Mouse (Mus musculus) mouse embryonic stem cell (cell line): ENCODE measurements around the gene Zbtb40.

Source experiments
- in situ Hi-C, 2 experiments: fragments of 300-500 bp; cut with MboI; formaldehyde crosslinking; loops; 1 replicate in 1 of 2; 3 replicates in 1 of 2; pipeline ENCODE4 v1.14.3; 2019 to 2020; ENCODE audit warnings: low sequenced_read_pairs in 2 of 2, low pct_unique_long_range_greater_than_20kb in 1 of 2, mixed read lengths in 1 of 2; ENCODE audit not compliant: unreplicated experiment in 1 of 2

Gene Zbtb40

GRCm38 (mm10) chr4:136997723-136998345 lies 50.8 kb downstream of the Zbtb40 start:
- in situ Hi-C loops = no loop called here

DNA sequence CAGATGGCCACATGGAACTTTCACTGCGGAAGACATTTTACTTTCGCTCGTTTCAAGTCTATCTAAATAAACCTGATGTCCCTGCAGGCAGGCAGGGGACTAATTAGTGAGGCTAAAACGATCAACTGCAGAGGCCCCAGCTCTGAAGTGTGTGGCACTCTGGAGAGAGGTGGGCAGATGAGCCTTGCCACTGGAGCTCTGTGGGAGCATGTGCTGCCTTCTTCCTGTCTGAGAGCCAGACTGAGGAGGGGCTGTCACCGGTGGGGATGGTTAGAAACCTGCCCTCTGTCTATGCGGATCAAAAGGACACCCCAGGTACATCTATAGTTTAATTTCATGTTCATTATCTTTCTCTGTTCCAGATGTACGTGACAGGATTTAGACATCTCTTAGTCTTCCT lies 51.7 kb downstream of the Zbtb40 start:
- in situ Hi-C loops = no loop called here

DNA sequence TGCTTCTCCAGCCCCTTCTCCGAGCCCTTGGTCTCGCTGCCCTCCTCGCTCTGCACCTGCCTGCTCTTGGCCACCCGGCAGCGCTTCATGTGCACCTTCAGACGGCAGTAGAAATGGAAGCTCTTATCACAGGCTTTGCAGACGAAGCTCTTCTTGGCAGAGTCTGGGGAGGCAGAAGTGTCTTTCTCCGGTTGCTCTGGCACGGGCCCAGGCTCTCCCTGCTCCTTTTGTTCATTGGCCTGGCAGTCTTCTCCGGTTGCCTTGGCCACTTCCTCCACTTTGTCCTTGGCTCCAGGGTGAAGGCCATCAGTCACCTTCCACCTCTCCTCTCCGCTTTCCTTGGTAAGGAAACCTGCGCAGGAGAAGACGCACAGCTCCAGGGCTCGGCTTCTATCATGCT lies 53.2 kb downstream of the Zbtb40 start:
- in situ Hi-C loops = no loop called here

GRCm38 (mm10) chr4:136981993-136982695 lies 66.5 kb downstream of the Zbtb40 start:
- in situ Hi-C loops = no loop called here

DNA sequence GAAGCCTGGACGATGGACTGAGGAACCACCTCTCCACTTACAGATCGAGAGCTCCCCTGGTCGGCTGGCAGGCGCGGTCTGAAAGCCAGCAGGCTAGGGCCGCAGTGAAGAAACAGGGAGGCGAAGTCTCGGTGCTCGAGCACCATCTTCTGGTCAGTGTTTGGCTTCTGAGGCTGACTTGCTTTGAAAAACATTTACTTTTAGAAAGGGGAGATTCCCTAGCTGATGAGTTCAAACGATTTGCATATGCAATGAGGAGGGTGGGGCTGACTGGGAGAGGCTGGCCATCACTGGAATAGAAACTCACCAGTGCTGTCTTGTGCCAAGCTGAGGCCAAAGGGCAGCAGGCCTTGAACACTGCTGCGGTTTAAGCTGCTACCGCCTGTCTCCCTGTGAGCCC lies 67.3 kb downstream of the Zbtb40 start:
- in situ Hi-C loops = no loop called here

DNA sequence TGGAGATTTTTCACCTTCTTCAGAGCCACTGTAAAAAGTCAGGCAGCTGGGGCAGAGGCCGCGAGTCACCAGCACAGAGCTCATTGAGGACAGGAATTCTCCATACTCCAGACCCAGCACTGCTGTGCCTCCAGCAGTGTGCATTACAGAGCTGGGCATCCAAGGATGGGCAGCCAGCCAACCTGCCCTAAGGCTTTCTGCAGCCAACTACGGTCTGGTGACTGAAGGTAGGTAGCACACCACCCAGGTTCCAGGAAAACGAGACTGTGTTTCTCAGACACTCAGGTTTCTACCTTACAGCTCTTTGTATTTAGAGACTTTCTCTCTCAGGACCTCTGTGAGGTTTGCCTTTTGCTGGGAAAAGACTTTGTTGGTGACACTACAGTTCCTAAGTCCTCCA lies 67.7 kb downstream of the Zbtb40 start:
- in situ Hi-C loops = no loop called here

DNA sequence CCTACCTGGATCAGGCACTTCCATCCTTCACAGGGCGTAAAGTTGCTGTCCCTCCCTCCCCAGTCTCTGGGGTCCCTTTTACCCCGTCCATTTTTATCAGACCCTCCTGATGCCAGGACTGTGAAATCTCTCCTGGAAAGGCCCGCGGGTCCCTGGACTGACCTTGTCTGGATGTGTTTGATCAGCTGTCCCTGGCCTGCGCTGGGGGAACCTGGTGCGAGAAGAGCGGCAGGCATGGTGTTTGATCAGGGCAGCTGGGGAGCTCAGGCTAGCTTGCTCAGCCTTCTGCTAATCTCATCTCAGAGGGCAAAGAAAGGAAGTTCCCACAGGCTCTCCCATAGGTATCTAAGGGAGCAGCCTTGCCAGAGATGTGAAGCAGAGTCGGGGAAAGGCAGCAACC lies 71.4 kb downstream of the Zbtb40 start:
- in situ Hi-C loops = no loop called here

GRCm38 (mm10) chr4:136970939-136971338 lies 77.7 kb downstream of the Zbtb40 start:
- in situ Hi-C loops = no loop called here

DNA sequence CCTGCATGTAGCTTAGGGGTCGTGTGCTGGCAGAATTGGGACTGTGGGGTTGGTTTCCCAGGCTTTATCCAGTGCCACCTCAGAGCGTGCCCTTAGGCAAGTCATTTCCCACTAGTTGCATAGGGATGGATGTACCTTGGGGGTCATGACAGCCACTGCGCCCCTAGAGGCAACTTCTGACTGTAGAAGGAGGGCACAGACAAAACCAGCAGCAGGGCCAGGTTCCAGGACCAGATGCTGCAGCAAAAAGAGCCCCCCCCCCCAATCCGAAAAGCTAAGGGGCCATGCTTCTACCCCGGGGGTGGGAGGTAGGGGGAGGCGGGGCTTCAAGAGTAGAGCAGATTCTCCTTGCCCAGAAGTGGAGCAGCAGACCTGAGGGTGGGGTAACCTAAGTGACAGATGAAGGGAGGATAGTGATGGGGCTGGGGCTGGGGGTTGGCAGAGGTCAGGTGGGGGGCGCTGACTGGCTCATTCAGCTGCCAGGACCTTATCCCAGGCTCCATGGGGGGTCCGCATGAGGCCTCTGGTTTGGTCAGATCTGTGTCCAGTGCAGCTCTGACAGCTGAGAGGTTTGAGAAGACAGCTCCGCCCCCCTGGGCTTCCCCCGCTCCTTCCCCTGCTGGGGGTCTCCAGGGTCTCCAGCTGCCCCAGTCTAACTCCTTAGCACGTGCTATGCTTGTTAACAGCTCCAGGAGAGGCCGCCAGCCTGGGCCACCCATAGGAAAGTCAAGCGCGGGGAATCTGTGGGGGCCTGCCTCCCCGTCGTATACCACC lies 78.9 kb downstream of the Zbtb40 start:
- in situ Hi-C loops = no loop called here

- in situ Hi-C loops = no loop called here
Observed at GRCm38 (mm10) chr4:136969096-136969495, 79.5 kb downstream of the Zbtb40 start.

DNA sequence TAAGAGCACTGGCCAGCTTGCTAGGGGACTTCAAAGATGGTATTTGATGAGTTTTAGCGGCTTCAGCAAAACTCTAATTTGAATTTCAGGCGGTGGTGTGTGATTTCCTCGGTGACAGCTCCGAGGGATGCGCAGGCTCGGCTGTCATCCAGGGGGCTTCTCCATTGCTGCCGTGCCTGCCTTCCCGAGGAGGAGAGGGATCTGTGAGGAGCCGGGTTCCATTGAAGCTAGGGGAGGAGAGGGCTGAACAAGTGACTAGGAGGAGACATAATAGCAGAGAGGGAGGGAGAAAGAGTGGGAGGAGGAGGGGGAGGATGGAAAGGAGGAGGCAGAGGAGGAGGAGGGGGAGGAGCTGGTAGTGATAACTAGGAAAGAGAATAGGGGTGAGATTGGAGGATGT lies 81.1 kb downstream of the Zbtb40 start:
- in situ Hi-C loops = no loop called here

DNA sequence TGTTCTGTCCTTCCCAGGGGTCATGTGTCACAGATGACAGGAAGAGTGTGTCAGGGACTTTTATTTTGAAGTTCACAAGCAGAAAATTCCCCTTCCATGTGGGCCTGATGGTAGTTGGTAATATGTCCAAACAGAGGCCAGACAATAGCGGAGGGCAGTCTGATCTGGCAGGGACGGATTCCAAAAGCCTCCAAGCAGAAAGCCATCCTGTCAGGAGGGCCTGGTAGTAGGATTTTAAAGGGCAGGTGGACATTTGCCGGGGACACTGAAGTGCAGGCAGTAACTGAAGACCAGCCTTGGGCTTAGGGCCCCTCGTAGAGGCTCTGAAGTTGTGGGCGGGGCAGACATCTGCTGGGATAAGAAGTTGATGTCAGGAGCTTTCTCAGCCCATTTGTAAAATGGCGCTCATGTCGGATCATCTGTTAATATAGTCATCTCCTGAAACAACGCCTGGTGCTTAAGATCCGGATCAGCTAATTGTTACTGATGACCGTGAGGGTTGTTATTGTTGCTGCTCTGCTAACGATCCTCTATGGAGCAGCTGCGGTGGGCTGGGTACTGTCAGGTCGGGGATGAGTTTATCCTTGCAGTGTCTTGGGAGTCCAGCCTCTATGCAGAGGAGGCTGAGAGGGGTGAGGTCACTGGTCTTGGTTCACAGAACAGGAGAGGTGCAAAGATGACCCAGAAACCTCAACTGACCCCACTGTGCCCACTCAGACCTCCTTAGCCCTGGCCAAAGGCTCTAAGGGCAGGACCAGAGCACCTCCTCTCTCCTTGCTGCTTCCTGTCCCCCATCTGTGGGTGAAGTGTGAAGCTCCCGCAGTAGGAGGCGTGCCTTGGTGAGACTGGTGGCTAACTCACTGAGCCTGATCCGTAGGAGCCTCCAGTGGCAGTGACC lies 81.9 kb downstream of the Zbtb40 start:
- in situ Hi-C loops = no loop called here

DNA sequence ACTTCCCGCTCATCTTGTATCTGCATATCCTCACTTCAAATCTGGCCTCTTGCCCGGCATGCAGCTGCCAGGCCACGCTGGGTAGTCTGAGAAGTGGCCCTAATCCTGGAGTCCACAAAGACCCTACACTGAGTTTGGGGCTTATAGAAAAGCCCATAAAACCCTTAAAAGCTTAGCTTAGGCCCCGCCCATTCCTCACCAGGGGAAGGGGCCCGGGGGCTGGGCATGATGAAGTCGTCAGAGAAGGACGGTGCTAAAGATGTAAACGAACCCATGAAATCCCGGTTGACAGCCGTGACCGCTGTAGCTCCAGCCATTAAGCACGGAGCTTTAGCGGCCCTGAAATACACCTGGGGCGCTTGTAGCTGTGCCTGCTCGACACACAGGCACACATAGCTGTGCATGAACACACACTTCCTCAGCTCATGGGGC lies 83.6 kb downstream of the Zbtb40 start:
- in situ Hi-C loops = no loop called here

- in situ Hi-C loops = no loop called here
Observed at GRCm38 (mm10) chr4:136962447-136962846, 86.2 kb downstream of the Zbtb40 start.

DNA sequence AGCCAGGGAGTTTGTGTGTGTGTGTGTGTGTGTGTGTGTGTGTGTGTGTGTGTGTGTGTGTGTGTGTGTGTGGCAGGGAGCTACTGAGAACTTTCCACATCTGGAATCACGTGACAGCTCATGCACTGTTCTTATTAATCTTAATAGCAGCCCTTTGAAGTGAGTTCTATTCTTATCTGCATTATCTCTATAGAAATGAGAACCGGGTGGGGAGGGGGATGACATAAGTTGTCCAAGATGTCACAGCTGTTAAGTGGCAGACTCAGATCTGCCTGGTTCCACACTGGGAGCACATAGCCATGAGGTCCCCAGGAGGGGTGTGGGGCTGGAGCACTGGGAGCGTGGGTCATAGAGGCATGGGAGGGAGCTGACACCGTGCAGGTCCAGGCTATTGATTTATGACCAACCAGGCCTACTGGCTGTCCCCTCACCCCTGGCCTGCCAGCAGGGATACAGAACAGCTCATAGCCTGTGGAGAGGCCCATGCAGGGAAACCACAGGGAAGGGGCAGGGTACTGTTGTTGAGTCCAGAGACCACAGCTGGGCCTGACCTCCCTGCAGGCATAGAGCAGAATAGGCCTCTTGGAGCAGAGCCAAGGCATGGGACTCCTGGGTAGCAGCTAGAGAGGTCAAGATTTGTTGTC lies 86.8 kb downstream of the Zbtb40 start:
- in situ Hi-C loops = no loop called here

- in situ Hi-C loops = no loop called here
Observed at GRCm38 (mm10) chr4:136960581-136960980, 88.0 kb downstream of the Zbtb40 start.

- in situ Hi-C loops = no loop called here
Observed at GRCm38 (mm10) chr4:136960068-136960467, 88.5 kb downstream of the Zbtb40 start.

GRCm38 (mm10) chr4:136956751-136957446 lies 91.7 kb downstream of the Zbtb40 start, which contains the start of gene Epha8:
TSS of gene Epha8 (minus strand) at chr4:136956816.
- in situ Hi-C loops = no loop called here
